Mouse (Mus musculus): ENCODE results near the gene Insm1. TPM values are rescaled to one million over a fixed set of nuclear protein-coding genes. Genes with fewer than 3 reads are reported as not detected.

Insm1 gene
- polyA plus RNA-seq (2012; rRNA removed): 41.3 and 66.4 TPM in 2 replicates

DNA sequence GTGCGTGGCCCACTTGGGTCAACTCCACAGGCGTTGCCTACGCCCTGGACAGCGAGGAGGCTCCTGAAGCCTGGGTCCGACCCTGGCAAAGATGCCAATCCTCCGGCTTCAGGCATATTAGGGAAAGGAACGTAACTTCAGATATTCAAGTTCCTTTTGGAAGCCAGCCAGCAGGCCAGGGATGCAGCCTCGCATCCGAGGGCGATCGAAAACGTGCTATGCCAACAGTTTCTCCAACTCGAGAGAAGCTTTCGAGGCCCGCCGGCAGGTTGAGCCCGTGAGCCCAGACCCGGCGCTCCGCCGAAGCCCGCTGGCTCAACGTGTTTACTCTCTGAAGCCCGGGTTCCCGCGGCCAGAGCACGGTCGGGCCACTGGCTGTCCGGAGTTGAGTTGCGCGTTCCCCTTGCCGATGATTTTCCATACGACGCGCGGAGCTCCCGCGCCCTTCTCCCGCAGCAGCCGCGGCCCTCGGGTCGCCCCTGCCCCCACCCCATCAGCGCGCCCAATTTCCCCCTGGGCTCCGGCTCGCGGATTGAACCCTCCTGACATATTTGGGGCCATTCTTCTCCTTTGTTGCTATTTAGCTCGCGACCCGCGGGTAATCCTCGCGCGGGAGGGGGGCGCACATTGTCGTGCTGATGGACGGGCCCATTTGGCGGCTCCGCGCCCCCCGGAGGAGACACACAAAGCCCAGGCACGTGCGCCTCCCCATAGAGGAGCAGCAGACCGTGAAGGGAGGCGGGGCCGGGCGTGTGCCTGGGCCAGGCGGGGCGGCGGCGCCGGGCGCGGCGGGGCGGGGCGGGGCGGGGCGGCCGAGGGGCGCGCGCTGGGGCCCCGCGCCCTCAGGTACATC lies at the start of gene Insm1:
Gene Insm1, plus strand, starts transcription at position 846 of the 853 bp plus-strand sequence.

